Mouse (Mus musculus): ENCODE measurements at regions not wholly inside any gene's neighbourhood (a gene's known extent, or its start where the extent isn't known, plus 50 kb on each side); places are given as distances from the start of the nearest gene placed in this dataset.

DNA sequence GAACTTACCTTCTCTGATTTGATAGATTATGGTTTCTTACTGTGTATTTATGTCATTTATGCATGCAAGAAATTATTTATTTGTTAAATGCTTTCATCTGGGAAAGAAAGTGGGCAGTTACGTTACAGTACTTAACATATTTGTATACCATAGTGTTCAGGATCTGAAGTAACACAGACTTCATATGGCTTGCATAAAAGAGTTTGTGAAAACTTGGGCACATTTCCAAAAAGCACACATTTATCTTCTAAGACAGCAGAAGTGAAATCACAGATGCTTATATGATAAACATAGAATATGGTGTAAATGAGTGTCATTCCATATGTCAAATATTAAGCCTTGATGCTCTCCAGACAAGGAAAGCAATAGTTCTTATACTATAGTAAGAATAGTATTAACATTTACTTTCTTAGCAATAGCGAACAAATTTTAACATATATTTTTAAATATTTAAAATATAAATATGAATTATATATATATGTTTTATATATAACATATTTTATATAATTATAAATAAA lies 4549.1 kb upstream of the Gm7489 start:
- Histone ChIP-seq H3K4me1 (ENCODE audit: control insufficient read depth, insufficient read depth) (no peaks in the 10 kb centered on the region), H3K4me2 (ENCODE audit: low read depth, low read length) (no peak overlapping the region), H3K27ac (ENCODE audit: low read depth) (no peak overlapping the region), H3K4me3 (ENCODE audit: low read depth, low read length) (no peak overlapping the region), H3K27me3 (ENCODE audit: control insufficient read depth, insufficient read depth, low read length) (no peaks in the 10 kb centered on the region), H3K9me3 (replicated peaks; ENCODE audit: control insufficient read depth, low read length) (no peaks in the 10 kb centered on the region), H3K9ac (replicated peaks; ENCODE audit: low read depth, low read length) (no peak overlapping the region), H3K36me3 (replicated peaks; ENCODE audit: control insufficient read depth, insufficient read depth, low read length) (no peaks in the 10 kb centered on the region)
- DNase-seq (ENCODE audit: low spot score): no peak
- ATAC-seq (ENCODE audit: insufficient read depth, low read depth): no peak
- WGBS: 60% methylated on average over 2 of the region's 2 CpGs
- TF ChIP-seq CTCF (IDR thresholded peaks at IDR 0.05; ENCODE audit: low read depth) (no peak), EP300 (IDR thresholded peaks at IDR 0.05; ENCODE audit: low read depth) (no peak)

DNA sequence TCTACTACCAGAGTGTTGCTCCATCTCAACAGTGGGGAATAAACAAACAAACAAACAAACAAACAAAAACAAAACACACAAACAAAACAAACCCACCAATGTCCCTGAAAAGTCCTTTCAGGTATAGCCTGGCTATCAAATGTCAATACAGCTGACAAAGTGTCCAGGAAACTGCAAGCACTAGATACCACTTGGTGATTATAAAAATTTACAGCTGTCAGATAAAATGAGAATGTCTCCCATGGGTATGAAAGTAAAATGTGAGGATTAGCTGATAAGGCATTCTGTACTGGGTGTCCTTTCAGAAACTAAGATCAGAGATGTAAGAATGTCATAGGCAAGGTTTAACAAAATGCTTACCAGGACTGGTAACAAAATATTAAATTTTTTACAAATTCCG lies 4537.7 kb upstream of the Gm7489 start:
- no peaks in the 10 kb centered on the region for H3K9me3 ChIP-seq (replicated peaks; ENCODE audit: control insufficient read depth, low read length)
- H3K27ac ChIP-seq (ENCODE audit: low read depth): no peak overlapping the region
- no peaks in the 10 kb centered on the region for H3K4me1 ChIP-seq (ENCODE audit: control insufficient read depth, insufficient read depth)
- ATAC-seq (ENCODE audit: insufficient read depth, low read depth): no peak
- H3K9ac ChIP-seq (replicated peaks; ENCODE audit: low read depth, low read length): no peak overlapping the region
- no peak for DNase-seq (ENCODE audit: low spot score)
- H3K4me2 ChIP-seq (ENCODE audit: low read depth, low read length): no peak overlapping the region
- TF ChIP-seq CTCF (IDR thresholded peaks at IDR 0.05; ENCODE audit: low read depth) (no peak), EP300 (IDR thresholded peaks at IDR 0.05; ENCODE audit: low read depth) (no peak)
- H3K27me3 ChIP-seq (ENCODE audit: control insufficient read depth, insufficient read depth, low read length): no peaks in the 10 kb centered on the region
- no peaks in the 10 kb centered on the region for H3K36me3 ChIP-seq (replicated peaks; ENCODE audit: control insufficient read depth, insufficient read depth, low read length)
- 63% methylated on average over 1 of the region's 1 CpGs for WGBS
- no peak overlapping the region for H3K4me3 ChIP-seq (ENCODE audit: low read depth, low read length)

DNA sequence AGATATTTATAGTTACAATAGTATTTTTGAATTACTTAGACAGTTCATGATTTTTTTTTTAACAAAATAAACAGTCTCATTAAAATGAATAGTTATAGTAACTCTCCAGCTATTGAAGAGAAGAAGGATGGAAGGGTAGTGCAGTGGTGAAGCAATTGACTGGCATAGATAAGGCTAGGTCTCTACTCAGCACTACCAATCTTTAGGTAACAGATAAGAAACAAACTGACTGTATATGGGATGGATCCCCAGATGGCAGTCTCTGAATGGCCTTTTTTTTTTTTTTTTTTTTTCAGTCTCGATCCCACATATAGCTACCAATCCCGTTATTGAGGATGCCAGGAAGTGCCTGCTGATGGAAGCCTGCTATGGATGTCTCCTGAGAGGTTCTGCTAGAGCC lies 4528.6 kb upstream of the Gm7489 start:
- H3K4me3 ChIP-seq (ENCODE audit: low read depth, low read length): no peak overlapping the region
- ATAC-seq (ENCODE audit: insufficient read depth, low read depth): no peak
- H3K9me3 ChIP-seq (replicated peaks; ENCODE audit: control insufficient read depth, low read length): no peaks in the 10 kb centered on the region
- H3K4me2 ChIP-seq (ENCODE audit: low read depth, low read length): no peak overlapping the region
- H3K9ac ChIP-seq (replicated peaks; ENCODE audit: low read depth, low read length): no peak overlapping the region
- H3K4me1 ChIP-seq (ENCODE audit: control insufficient read depth, insufficient read depth): no peaks in the 10 kb centered on the region
- no peaks in the 10 kb centered on the region for H3K27me3 ChIP-seq (ENCODE audit: control insufficient read depth, insufficient read depth, low read length)
- H3K27ac ChIP-seq (ENCODE audit: low read depth): no peak overlapping the region
- 79% methylated on average over 2 of the region's 2 CpGs for WGBS
- no peak for TF ChIP-seq CTCF (IDR thresholded peaks at IDR 0.05; ENCODE audit: low read depth)
- no peak for TF ChIP-seq EP300 (IDR thresholded peaks at IDR 0.05; ENCODE audit: low read depth)
- no peak for DNase-seq (ENCODE audit: low spot score)
- H3K36me3 ChIP-seq (replicated peaks; ENCODE audit: control insufficient read depth, insufficient read depth, low read length): no peaks in the 10 kb centered on the region

DNA sequence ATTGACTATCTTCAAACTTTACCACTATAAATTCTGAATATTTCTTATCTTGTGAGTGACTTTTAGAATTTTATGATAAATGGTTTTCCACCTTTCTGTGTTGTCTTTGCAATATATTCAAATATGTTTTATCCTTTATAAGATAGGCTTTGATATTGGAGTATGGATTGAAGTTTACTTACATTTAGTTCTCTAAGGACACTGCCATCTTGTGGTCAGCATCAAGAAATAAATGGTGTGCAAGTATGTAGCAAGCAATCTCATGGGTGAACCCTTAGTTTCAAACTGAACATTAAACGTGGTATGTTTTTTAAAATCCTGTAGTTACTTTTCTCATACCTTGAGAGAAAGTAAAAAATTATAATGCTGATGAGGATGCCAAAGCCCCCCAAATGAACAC lies 4488.7 kb upstream of the Gm7489 start:
- DNase-seq (ENCODE audit: low spot score): no peak
- no peak overlapping the region for H3K27ac ChIP-seq (ENCODE audit: low read depth)
- ATAC-seq (ENCODE audit: insufficient read depth, low read depth): no peak
- no peak overlapping the region for H3K4me2 ChIP-seq (ENCODE audit: low read depth, low read length)
- 28% methylated on average over 1 of the region's 1 CpGs for WGBS
- no peaks in the 10 kb centered on the region for H3K4me1 ChIP-seq (ENCODE audit: control insufficient read depth, insufficient read depth)
- H3K36me3 ChIP-seq (replicated peaks; ENCODE audit: control insufficient read depth, insufficient read depth, low read length): no peaks in the 10 kb centered on the region
- H3K9ac ChIP-seq (replicated peaks; ENCODE audit: low read depth, low read length): no peak overlapping the region
- TF ChIP-seq EP300 (IDR thresholded peaks at IDR 0.05; ENCODE audit: low read depth) (no peak), CTCF (IDR thresholded peaks at IDR 0.05; ENCODE audit: low read depth) (peak; percentile 37)
- no peaks in the 10 kb centered on the region for H3K9me3 ChIP-seq (replicated peaks; ENCODE audit: control insufficient read depth, low read length)
- no peaks in the 10 kb centered on the region for H3K27me3 ChIP-seq (ENCODE audit: control insufficient read depth, insufficient read depth, low read length)
- H3K4me3 ChIP-seq (ENCODE audit: low read depth, low read length): no peak overlapping the region

DNA sequence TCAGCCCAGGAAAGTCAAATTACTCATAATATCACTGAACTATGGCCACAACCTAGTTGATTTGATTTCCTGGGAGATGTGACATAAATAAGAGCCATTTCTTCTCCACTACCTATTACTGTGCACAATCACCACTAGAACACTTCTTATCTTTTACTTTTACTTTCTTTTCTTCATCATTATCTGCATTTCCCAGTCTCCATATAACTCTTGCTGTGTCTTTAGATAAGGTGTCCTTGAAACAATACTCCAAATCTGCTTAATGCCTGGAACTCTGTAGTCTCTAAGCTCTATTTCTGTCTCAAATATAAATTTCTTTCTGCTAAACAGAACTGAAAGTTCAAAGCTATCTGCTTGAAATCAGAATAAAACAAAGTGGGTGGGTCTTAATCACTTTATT lies 4471.0 kb upstream of the Gm7489 start:
- no peak overlapping the region for H3K9ac ChIP-seq (replicated peaks; ENCODE audit: low read depth, low read length)
- no peak for TF ChIP-seq EP300 (IDR thresholded peaks at IDR 0.05; ENCODE audit: low read depth)
- no peak for TF ChIP-seq CTCF (IDR thresholded peaks at IDR 0.05; ENCODE audit: low read depth)
- no peak overlapping the region for H3K4me3 ChIP-seq (ENCODE audit: low read depth, low read length)
- H3K36me3 ChIP-seq (replicated peaks; ENCODE audit: control insufficient read depth, insufficient read depth, low read length): no peaks in the 10 kb centered on the region
- no peak overlapping the region for H3K27ac ChIP-seq (ENCODE audit: low read depth)
- H3K4me1 ChIP-seq (ENCODE audit: control insufficient read depth, insufficient read depth): no peaks in the 10 kb centered on the region
- ATAC-seq (ENCODE audit: insufficient read depth, low read depth) (no peak), DNase-seq (ENCODE audit: low spot score) (no peak)
- H3K4me2 ChIP-seq (ENCODE audit: low read depth, low read length): no peak overlapping the region
- H3K9me3 ChIP-seq (replicated peaks; ENCODE audit: control insufficient read depth, low read length): no peaks in the 10 kb centered on the region
- no peaks in the 10 kb centered on the region for H3K27me3 ChIP-seq (ENCODE audit: control insufficient read depth, insufficient read depth, low read length)

DNA sequence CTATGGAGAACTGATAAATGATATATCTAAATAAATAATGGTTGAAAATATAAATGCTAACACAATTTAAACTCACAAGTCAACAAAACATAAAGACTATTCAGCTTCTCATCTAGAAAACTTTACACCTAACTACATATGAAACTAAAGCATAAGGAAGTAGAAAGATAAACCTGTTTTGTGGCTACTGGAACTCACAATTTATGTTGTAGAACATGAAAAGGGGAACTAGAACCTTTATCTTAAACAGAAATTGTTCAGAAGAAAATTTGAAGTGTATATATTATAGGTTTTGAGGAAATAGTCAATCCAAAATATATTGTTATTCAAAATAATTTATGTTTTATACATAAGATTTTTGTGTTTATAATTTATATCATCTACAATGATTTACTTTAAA lies 4433.4 kb upstream of the Gm7489 start:
- Histone ChIP-seq H3K27ac (ENCODE audit: low read depth) (no peak overlapping the region), H3K9ac (replicated peaks; ENCODE audit: low read depth, low read length) (no peak overlapping the region), H3K27me3 (ENCODE audit: control insufficient read depth, insufficient read depth, low read length) (no peaks in the 10 kb centered on the region), H3K4me1 (ENCODE audit: control insufficient read depth, insufficient read depth) (no peaks in the 10 kb centered on the region), H3K4me2 (ENCODE audit: low read depth, low read length) (no peak overlapping the region), H3K4me3 (ENCODE audit: low read depth, low read length) (no peak overlapping the region), H3K36me3 (replicated peaks; ENCODE audit: control insufficient read depth, insufficient read depth, low read length) (no peaks in the 10 kb centered on the region), H3K9me3 (replicated peaks; ENCODE audit: control insufficient read depth, low read length) (no peaks in the 10 kb centered on the region)
- no peak for TF ChIP-seq CTCF (IDR thresholded peaks at IDR 0.05; ENCODE audit: low read depth)
- TF ChIP-seq EP300 (IDR thresholded peaks at IDR 0.05; ENCODE audit: low read depth): no peak
- DNase-seq (ENCODE audit: low spot score) (no peak), ATAC-seq (ENCODE audit: insufficient read depth, low read depth) (no peak)
